Mouse (Mus musculus): ENCODE measurements around the gene Slc30a1.

Gene Slc30a1

GRCm38 (mm10) chr1:191945341-191945740, 38.8 kb downstream of the Slc30a1 start:
- CTCF ChIA-PET, result no interaction called here

GRCm38 (mm10) chr1:191945756-191946155, 39.2 kb downstream of the Slc30a1 start:
- CTCF ChIA-PET, result no interaction called here

GRCm38 (mm10) chr1:191946261-191946660, 39.7 kb downstream of the Slc30a1 start:
- CTCF ChIA-PET, result no interaction called here

GRCm38 (mm10) chr1:191946835-191947234, 40.3 kb downstream of the Slc30a1 start:
- CTCF ChIA-PET, result no interaction called here

- CTCF ChIA-PET, result no interaction called here
Observed at GRCm38 (mm10) chr1:191947796-191948195, 41.2 kb downstream of the Slc30a1 start.

GRCm38 (mm10) chr1:191948600-191948999, 42.0 kb downstream of the Slc30a1 start:
- CTCF ChIA-PET, result interaction anchor here (0.6 kb wide), 1 partner anchor 247 kb away, joined by 4 read pairs; no protein-coding TSS in a partner anchor

- CTCF ChIA-PET, result no interaction called here
Observed at GRCm38 (mm10) chr1:191950611-191951010, 44.0 kb downstream of the Slc30a1 start.

- CTCF ChIA-PET, result no interaction called here
Observed at GRCm38 (mm10) chr1:191952733-191953335, 46.3 kb downstream of the Slc30a1 start.

GRCm38 (mm10) chr1:191955101-191955500, 48.5 kb downstream of the Slc30a1 start:
- CTCF ChIA-PET, result no interaction called here

GRCm38 (mm10) chr1:191956261-191956660, 49.7 kb downstream of the Slc30a1 start:
- CTCF ChIA-PET, result no interaction called here

GRCm38 (mm10) chr1:191956871-191957270, 50.3 kb downstream of the Slc30a1 start:
- CTCF ChIA-PET, result interaction anchor here (0.6 kb wide), 1 partner anchor 30 kb away, joined by 4 read pairs; no protein-coding TSS in a partner anchor

- CTCF ChIA-PET, result interaction anchor here (0.6 kb wide), 1 partner anchor 31 kb away, joined by 4 read pairs; no protein-coding TSS in a partner anchor
Observed at GRCm38 (mm10) chr1:191957321-191957720, 50.8 kb downstream of the Slc30a1 start.

- CTCF ChIA-PET, result no interaction called here
Observed at GRCm38 (mm10) chr1:191960946-191961345, 54.4 kb downstream of the Slc30a1 start.

Measured in spleen, embryonic (tissue).